Comparison of ENCODE assay signal across 11 mouse cellular contexts in genomic region chr17:66334894-66335293, GRCm38 (mm10).
"Had no signal": no experiment of that assay in that cellular context is flagged by ENCODE, and none has a peak within 500 bp of the region (broad histone marks: within the 10 kb centered on the region; RNA-seq: fewer than 3 reads in every experiment).

No protein-coding gene starts in this region.

- DNase-seq: lung, adult 2 months; lung, postnatal 14 days; lung, postnatal 36 days; retina, postnatal 1 day; right cerebral cortex, adult 18-20 months; right cerebral cortex, postnatal 25 days; right cerebral cortex, postnatal 4 days; spleen, adult 18-20 months; thymus, adult 18-20 months; thymus, postnatal 14 days; thymus, postnatal 36 days had no signal
